Mouse (Mus musculus) heart, adult 2 months (tissue): ENCODE data around the gene She.
A peak's percentile ranks its signal among the peaks of the same experiment; 100 is the strongest.

Source experiments
- CTCF ChIP-seq: fragments of 200-600 bp; IDR thresholded peaks from 2 replicates; pipeline ENCODE4 v1.8.1; 2022; ENCODE audit warnings: antibody characterized with exemption, mild to moderate bottlenecking, moderate library complexity
- EP300 ChIP-seq: fragments of 200-500 bp; IDR thresholded peaks from 2 replicates; pipeline ENCODE4 v1.6.1; 2011; ENCODE audit warnings: low read depth, low read length, control low read depth; ENCODE audit not compliant: insufficient read depth
- POLR2A ChIP-seq: fragments of 200-500 bp; IDR thresholded peaks from 2 replicates; pipeline ENCODE4 v1.6.1; 2011; ENCODE audit warnings: mild to moderate bottlenecking, low read depth, low read length, control low read depth; ENCODE audit not compliant: insufficient read depth

GRCm38 (mm10) chr3:89843148-89843547 lies 12.0 kb downstream of the She start:
- TF ChIP-seq POLR2A, result 0 out of 2 replicates have a peak, but pooled peaks have one; percentile 32
- TF ChIP-seq CTCF, result peak; percentile 51
- TF ChIP-seq EP300, result peak; percentile 89; the same call in 1 of the 2 replicates
